Mouse (Mus musculus): ENCODE measurements around the gene Gba. TPM values are rescaled to one million over a fixed set of nuclear protein-coding genes. Genes with fewer than 3 reads are reported as not detected.

Gene Gba
- total and polyA plus RNA-seq, 2 experiments from 2014 or later: 20.1 to 36.2 TPM

GRCm38 (mm10) chr3:89193351-89193750 is 9.4 kb upstream of the Gba start:
- Histone ChIP-seq H3K4me2 (ENCODE audit: low read depth, low read length) (no peak overlapping the region), H3K27me3 (ENCODE audit: control insufficient read depth, insufficient read depth, low read length) (no peaks in the 10 kb centered on the region), H3K9ac (replicated peaks; ENCODE audit: low read depth, low read length) (no peak overlapping the region), H3K4me1 (ENCODE audit: control insufficient read depth, insufficient read depth) (peaks cover 6% of the 10 kb centered on the region; the same call in 1 of the 2 replicates), H3K4me3 (ENCODE audit: low read depth, low read length) (no peak overlapping the region), H3K9me3 (replicated peaks; ENCODE audit: control insufficient read depth, low read length) (no peaks in the 10 kb centered on the region), H3K27ac (ENCODE audit: low read depth) (no peak overlapping the region), H3K36me3 (replicated peaks; ENCODE audit: control insufficient read depth, insufficient read depth, low read length) (no peaks in the 10 kb centered on the region)
- DNase-seq (ENCODE audit: low spot score): no peak
- no peak for TF ChIP-seq EP300 (IDR thresholded peaks at IDR 0.05; ENCODE audit: low read depth)
- TF ChIP-seq CTCF (IDR thresholded peaks at IDR 0.05; ENCODE audit: low read depth): no peak
- no peak for ATAC-seq (ENCODE audit: insufficient read depth, low read depth)
- WGBS: 78% methylated on average over 1 of the region's 1 CpGs

- no peaks in the 10 kb centered on the region for H3K27me3 ChIP-seq (ENCODE audit: control insufficient read depth, insufficient read depth, low read length)
- TF ChIP-seq EP300 (IDR thresholded peaks at IDR 0.05; ENCODE audit: low read depth) (no peak), CTCF (IDR thresholded peaks at IDR 0.05; ENCODE audit: low read depth) (peak; percentile 40)
- H3K36me3 ChIP-seq (replicated peaks; ENCODE audit: control insufficient read depth, insufficient read depth, low read length): no peaks in the 10 kb centered on the region
- H3K4me2 ChIP-seq (ENCODE audit: low read depth, low read length): no peak overlapping the region
- H3K9me3 ChIP-seq (replicated peaks; ENCODE audit: control insufficient read depth, low read length): no peaks in the 10 kb centered on the region
- 83% methylated on average over 2 of the region's 2 CpGs for WGBS
- ATAC-seq (ENCODE audit: insufficient read depth, low read depth) (no peak), DNase-seq (ENCODE audit: low spot score) (no peak)
- H3K4me1 ChIP-seq (ENCODE audit: control insufficient read depth, insufficient read depth): peaks cover 6% of the 10 kb centered on the region; the same call in 1 of the 2 replicates
- no peak overlapping the region for H3K27ac ChIP-seq (ENCODE audit: low read depth)
- H3K4me3 ChIP-seq (ENCODE audit: low read depth, low read length): no peak overlapping the region
- H3K9ac ChIP-seq (replicated peaks; ENCODE audit: low read depth, low read length): no peak overlapping the region
Observed at GRCm38 (mm10) chr3:89193853-89194252, 8.9 kb upstream of the Gba start.

GRCm38 (mm10) chr3:89195979-89196877 is 6.5 kb upstream of the Gba start:
- TF ChIP-seq EP300 (IDR thresholded peaks at IDR 0.05; ENCODE audit: low read depth): no peak
- TF ChIP-seq CTCF (IDR thresholded peaks at IDR 0.05; ENCODE audit: low read depth): peak; percentile 51
- Histone ChIP-seq H3K4me3 (ENCODE audit: low read depth, low read length) (peak overlapping the region; percentile 57), H3K27ac (ENCODE audit: low read depth) (peak overlapping the region; percentile 78), H3K9me3 (replicated peaks; ENCODE audit: control insufficient read depth, low read length) (no peaks in the 10 kb centered on the region), H3K4me1 (ENCODE audit: control insufficient read depth, insufficient read depth) (peaks cover 6% of the 10 kb centered on the region; the same call in 1 of the 2 replicates), H3K9ac (replicated peaks; ENCODE audit: low read depth, low read length) (peak overlapping the region; percentile 65), H3K27me3 (ENCODE audit: control insufficient read depth, insufficient read depth, low read length) (no peaks in the 10 kb centered on the region), H3K4me2 (ENCODE audit: low read depth, low read length) (peak overlapping the region; percentile 71), H3K36me3 (replicated peaks; ENCODE audit: control insufficient read depth, insufficient read depth, low read length) (no peaks in the 10 kb centered on the region)
- ATAC-seq (ENCODE audit: insufficient read depth, low read depth) (peak; percentile 96), DNase-seq (ENCODE audit: low spot score) (peak; percentile 94)
- 6% methylated on average over 33 of the region's 33 CpGs for WGBS

- ATAC-seq (ENCODE audit: insufficient read depth, low read depth): no peak
- peaks cover 11% of the 10 kb centered on the region for H3K4me1 ChIP-seq (ENCODE audit: control insufficient read depth, insufficient read depth)
- H3K27ac ChIP-seq (ENCODE audit: low read depth): no peak overlapping the region
- DNase-seq (ENCODE audit: low spot score): no peak
- H3K4me3 ChIP-seq (ENCODE audit: low read depth, low read length): no peak overlapping the region
- WGBS: 50% methylated on average over 3 of the region's 3 CpGs
- H3K36me3 ChIP-seq (replicated peaks; ENCODE audit: control insufficient read depth, insufficient read depth, low read length): peaks cover 7% of the 10 kb centered on the region; the same call in 1 of the 2 replicates
- no peaks in the 10 kb centered on the region for H3K9me3 ChIP-seq (replicated peaks; ENCODE audit: control insufficient read depth, low read length)
- no peak overlapping the region for H3K4me2 ChIP-seq (ENCODE audit: low read depth, low read length)
- no peak overlapping the region for H3K9ac ChIP-seq (replicated peaks; ENCODE audit: low read depth, low read length)
- TF ChIP-seq EP300 (IDR thresholded peaks at IDR 0.05; ENCODE audit: low read depth) (no peak), CTCF (IDR thresholded peaks at IDR 0.05; ENCODE audit: low read depth) (no peak)
- no peaks in the 10 kb centered on the region for H3K27me3 ChIP-seq (ENCODE audit: control insufficient read depth, insufficient read depth, low read length)
Observed at GRCm38 (mm10) chr3:89199839-89200238, 2.9 kb upstream of the Gba start.

- Histone ChIP-seq H3K27me3 (ENCODE audit: control insufficient read depth, insufficient read depth, low read length) (no peaks in the 10 kb centered on the region), H3K9ac (replicated peaks; ENCODE audit: low read depth, low read length) (peak overlapping the region; percentile 34), H3K4me2 (ENCODE audit: low read depth, low read length) (peak overlapping the region; percentile 62), H3K4me1 (ENCODE audit: control insufficient read depth, insufficient read depth) (peaks cover 5% of the 10 kb centered on the region), H3K27ac (ENCODE audit: low read depth) (no peak overlapping the region), H3K36me3 (replicated peaks; ENCODE audit: control insufficient read depth, insufficient read depth, low read length) (peaks cover 37% of the 10 kb centered on the region), H3K4me3 (ENCODE audit: low read depth, low read length) (peak overlapping the region; percentile 49), H3K9me3 (replicated peaks; ENCODE audit: control insufficient read depth, low read length) (no peaks in the 10 kb centered on the region)
- 38% methylated on average over 5 of the region's 5 CpGs for WGBS
- no peak for DNase-seq (ENCODE audit: low spot score)
- TF ChIP-seq CTCF (IDR thresholded peaks at IDR 0.05; ENCODE audit: low read depth) (no peak), EP300 (IDR thresholded peaks at IDR 0.05; ENCODE audit: low read depth) (no peak)
- no peak for ATAC-seq (ENCODE audit: insufficient read depth, low read depth)
Observed at GRCm38 (mm10) chr3:89203142-89203514, 400 bp downstream of the Gba start.

Measured in heart, postnatal 0 days (tissue).